Mouse (Mus musculus) MEL (cell line): ENCODE data around the gene Ccdc85c.

Source experiments
- POLR2A ChIP-seq, 2 experiments: IDR thresholded peaks; 2 replicates each; pipeline ENCODE4 v1.6.1; 2011 to 2012; ENCODE audit warnings: low read length in 2 of 2, mild to moderate bottlenecking in 2 of 2, control low read depth in 1 of 2, improper control_type of control experiment in 1 of 2, low read depth in 1 of 2, moderate library complexity in 1 of 2; ENCODE audit not compliant: control insufficient read depth in 1 of 2, insufficient read depth in 1 of 2, poor library complexity in 1 of 2
- POLR2AphosphoS5 ChIP-seq: IDR thresholded peaks from 2 replicates; pipeline ENCODE4 v1.6.1; 2012; ENCODE audit warnings: low read depth, borderline replicate concordance, mild to moderate bottlenecking, inconsistent platforms, low read length, moderate library complexity, mixed read lengths
- USF2 ChIP-seq, 2 experiments: IDR thresholded peaks; 2 replicates each; pipeline ENCODE4 v1.6.1; 2011 to 2012; ENCODE audit warnings: improper control_type of control experiment in 2 of 2, low read length in 2 of 2, borderline replicate concordance in 1 of 2, inconsistent platforms in 1 of 2, low read depth in 1 of 2, mild to moderate bottlenecking in 1 of 2; ENCODE audit not compliant: insufficient read depth in 1 of 2

- no peak for TF ChIP-seq USF2 (IDR thresholded peaks at IDR 0.05; ENCODE audit: borderline replicate concordance in 1 of 2, insufficient read depth in 1 of 2, low read depth in 1 of 2, low read length in 2 of 2)
- no peak for TF ChIP-seq POLR2A (IDR thresholded peaks at IDR 0.05; ENCODE audit: control insufficient read depth in 1 of 2, insufficient read depth in 1 of 2, low read depth in 1 of 2, low read length in 2 of 2, poor library complexity in 1 of 2)
- TF ChIP-seq POLR2AphosphoS5, result no peak
These were observed 11.8 kb upstream of the Ccdc85c start for GRCm38 (mm10) chr12:108287011-108287410.
